Mouse (Mus musculus) intestine, embryonic 14.5 days (tissue): ENCODE measurements at regions not wholly inside any gene's neighbourhood (a gene's known extent, or its start where the extent isn't known, plus 50 kb on each side); places are given as distances from the start of the nearest gene placed in this dataset.

Experiments
- ATAC-seq: fragments of 200-750 bp; cut with Nextera tagmentation; replicated peaks from 2 replicates; pipeline ENCODE4 v1.8.0; 2017; ENCODE audit warnings: low read depth, moderate number of reproducible peaks, moderate TSS enrichment, moderate library complexity; ENCODE audit not compliant: low FRiP score, low TSS enrichment
- DNase-seq: peaks from one replicate; pipeline ENCODE4 v3.0.0-alpha.2; 2018; ENCODE audit warnings: low spot score
- H3K27ac ChIP-seq: fragments of 300-500 bp; sonication (generic); 2 replicates; pipeline ENCODE4 v1.5.1; 2014; ENCODE audit warnings: low read depth, mild to moderate bottlenecking, control low read depth
- H3K27me3 ChIP-seq: fragments of 300-500 bp; sonication (generic); replicated peaks from 2 replicates; pipeline ENCODE4 v1.6.1; 2014; ENCODE audit warnings: low read length, control low read depth; ENCODE audit not compliant: control insufficient read depth, insufficient read depth
- H3K36me3 ChIP-seq: fragments of 300-500 bp; sonication (generic); 2 replicates; pipeline ENCODE4 v1.6.1; 2014; ENCODE audit warnings: low read length, control low read depth; ENCODE audit not compliant: control insufficient read depth, insufficient read depth
- H3K4me1 ChIP-seq: fragments of 300-500 bp; sonication (generic); replicated peaks from 2 replicates; pipeline ENCODE4 v1.6.1; 2014; ENCODE audit warnings: low read length, control low read depth, mixed read lengths; ENCODE audit not compliant: control insufficient read depth, insufficient read depth
- H3K4me2 ChIP-seq: fragments of 300-500 bp; sonication (generic); 2 replicates; pipeline ENCODE4 v1.6.1; 2014; ENCODE audit warnings: low read length
- H3K4me3 ChIP-seq: fragments of 300-500 bp; sonication (generic); 2 replicates; pipeline ENCODE4 v1.5.1; 2014; ENCODE audit warnings: low read depth, low read length, control low read depth, mixed read lengths
- H3K9ac ChIP-seq: fragments of 300-500 bp; sonication (generic); 2 replicates; pipeline ENCODE4 v1.6.1; 2014; ENCODE audit warnings: mild to moderate bottlenecking, low read length
- H3K9me3 ChIP-seq: fragments of 300-500 bp; sonication (generic); 2 replicates; pipeline ENCODE4 v1.6.1; 2016; ENCODE audit warnings: low read length, control low read depth; ENCODE audit not compliant: control insufficient read depth
- WGBS: fragments of 180-500 bp; shearing (Covaris S2); extraction: QIAGEN DNeasy Blood & Tissue Kit; methylation state at CpG from one replicate; pipeline ENCODE4 v1.1.7; 2014; 5-methylcytosine and 5-hydroxymethylcytosine counted together

GRCm38 (mm10) chr16:42808864-42809263 lies 66.8 kb upstream of the Zbtb20 start:
- H3K27ac ChIP-seq: no peak overlapping the region
- H3K9me3 ChIP-seq: no peaks in the 10 kb centered on the region
- no peaks in the 10 kb centered on the region for H3K36me3 ChIP-seq
- 58% methylated on average over 6 of the region's 6 CpGs for WGBS
- DNase-seq (no peak), ATAC-seq (no peak)
- H3K4me1 ChIP-seq: no peaks in the 10 kb centered on the region
- H3K4me3 ChIP-seq: no peak overlapping the region
- H3K4me2 ChIP-seq: no peak overlapping the region
- no peaks in the 10 kb centered on the region for H3K27me3 ChIP-seq
- H3K9ac ChIP-seq: no peak overlapping the region

GRCm38 (mm10) chr16:42807536-42807935 lies 68.1 kb upstream of the Zbtb20 start:
- Histone ChIP-seq H3K27ac (no peak overlapping the region), H3K4me2 (no peak overlapping the region), H3K27me3 (no peaks in the 10 kb centered on the region), H3K9me3 (no peaks in the 10 kb centered on the region), H3K4me3 (no peak overlapping the region), H3K9ac (no peak overlapping the region), H3K4me1 (no peaks in the 10 kb centered on the region), H3K36me3 (no peaks in the 10 kb centered on the region)
- DNase-seq (no peak), ATAC-seq (no peak)
- 68% methylated on average over 2 of the region's 2 CpGs for WGBS

DNA sequence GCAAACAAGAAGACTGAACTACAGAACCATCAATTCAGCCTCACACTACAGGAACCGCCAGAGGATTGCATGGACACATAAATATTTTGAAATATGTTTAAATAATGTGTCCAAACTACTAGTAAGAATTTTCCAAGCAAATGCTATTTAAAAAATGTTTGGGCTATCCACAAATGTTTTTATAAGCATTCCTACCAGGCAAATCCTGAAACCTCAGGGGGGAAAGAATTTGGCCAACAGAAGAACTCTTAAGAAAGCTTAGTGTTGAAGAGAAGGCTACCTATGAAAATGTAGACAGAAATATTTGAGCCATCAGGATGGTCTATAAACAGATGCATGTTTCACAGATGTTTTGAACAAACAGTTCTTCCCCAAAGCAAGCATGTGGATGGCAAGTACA lies 72.1 kb upstream of the Zbtb20 start:
- Histone ChIP-seq H3K4me3 (no peak overlapping the region), H3K36me3 (no peaks in the 10 kb centered on the region), H3K27ac (no peak overlapping the region), H3K4me2 (no peak overlapping the region), H3K9ac (no peak overlapping the region), H3K27me3 (no peaks in the 10 kb centered on the region), H3K4me1 (no peaks in the 10 kb centered on the region), H3K9me3 (0 out of 2 replicates have a peak, but pooled peaks cover 5% of the 10 kb centered on the region)
- ATAC-seq (no peak), DNase-seq (no peak)
- WGBS: 22% methylated on average over 1 of the region's 1 CpGs

DNA sequence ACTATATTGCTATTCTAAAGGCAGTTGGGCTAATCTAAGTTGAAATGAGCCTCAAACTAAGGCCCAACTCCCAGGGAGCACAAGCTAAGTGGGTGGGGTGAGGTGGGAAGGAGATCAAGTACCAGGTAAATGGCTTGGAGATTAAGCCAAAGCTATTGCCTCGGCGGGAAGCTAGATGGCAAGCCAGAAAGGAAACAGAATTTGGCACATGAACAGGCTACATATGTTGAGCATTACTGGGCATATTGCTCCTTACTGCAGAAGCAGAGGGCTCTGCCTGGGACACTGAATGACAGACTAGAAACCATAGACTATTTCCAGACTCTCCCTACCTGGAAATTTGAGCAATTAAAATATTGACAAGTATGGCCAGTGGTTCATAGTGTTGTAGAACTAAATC lies 83.1 kb upstream of the Zbtb20 start:
- Histone ChIP-seq H3K9ac (no peak overlapping the region), H3K36me3 (no peaks in the 10 kb centered on the region)
- ATAC-seq: no peak

GRCm38 (mm10) chr16:42784712-42785111 lies 91.0 kb upstream of the Zbtb20 start:
- no peak overlapping the region for H3K4me3 ChIP-seq
- no peaks in the 10 kb centered on the region for H3K9me3 ChIP-seq
- no peak for DNase-seq
- no peaks in the 10 kb centered on the region for H3K27me3 ChIP-seq
- no peak overlapping the region for H3K9ac ChIP-seq
- H3K4me2 ChIP-seq: no peak overlapping the region
- H3K4me1 ChIP-seq: peaks cover 16% of the 10 kb centered on the region
- no peaks in the 10 kb centered on the region for H3K36me3 ChIP-seq
- H3K27ac ChIP-seq: no peak overlapping the region
- ATAC-seq: no peak
- 50% methylated on average over 4 of the region's 4 CpGs for WGBS

More for the DNA sequence above, 83.1 kb upstream of the Zbtb20 start:
- Histone ChIP-seq H3K27ac (no peak overlapping the region), H3K9me3 (no peaks in the 10 kb centered on the region), H3K4me1 (no peaks in the 10 kb centered on the region), H3K27me3 (no peaks in the 10 kb centered on the region), H3K4me3 (no peak overlapping the region), H3K4me2 (no peak overlapping the region)
- 77% methylated on average over 2 of the region's 2 CpGs for WGBS
- DNase-seq: no peak

DNA sequence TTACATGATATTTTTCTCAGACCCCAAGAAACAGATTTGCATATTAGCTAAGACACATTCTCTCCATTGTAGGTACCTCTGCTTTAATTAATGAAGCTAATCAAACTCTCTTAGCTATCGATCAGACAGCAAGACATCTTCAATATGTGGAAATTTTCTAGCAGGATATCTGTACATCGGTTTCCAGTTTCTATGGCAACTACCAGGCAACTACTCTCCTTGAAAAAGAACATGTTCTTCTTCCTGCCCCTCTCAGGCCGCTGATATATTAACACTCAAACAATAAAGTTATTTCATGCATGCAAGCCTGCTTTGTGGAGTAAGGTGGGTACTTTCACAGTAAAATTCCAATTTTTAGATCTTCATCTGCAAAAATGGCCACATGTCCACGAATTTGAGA lies 91.7 kb upstream of the Zbtb20 start:
- Histone ChIP-seq H3K9me3 (no peaks in the 10 kb centered on the region), H3K4me3 (no peak overlapping the region), H3K27ac (no peak overlapping the region), H3K4me1 (peaks cover 16% of the 10 kb centered on the region), H3K36me3 (no peaks in the 10 kb centered on the region), H3K9ac (no peak overlapping the region), H3K4me2 (no peak overlapping the region), H3K27me3 (no peaks in the 10 kb centered on the region)
- WGBS: 63% methylated on average over 4 of the region's 4 CpGs
- DNase-seq (no peak), ATAC-seq (no peak)

DNA sequence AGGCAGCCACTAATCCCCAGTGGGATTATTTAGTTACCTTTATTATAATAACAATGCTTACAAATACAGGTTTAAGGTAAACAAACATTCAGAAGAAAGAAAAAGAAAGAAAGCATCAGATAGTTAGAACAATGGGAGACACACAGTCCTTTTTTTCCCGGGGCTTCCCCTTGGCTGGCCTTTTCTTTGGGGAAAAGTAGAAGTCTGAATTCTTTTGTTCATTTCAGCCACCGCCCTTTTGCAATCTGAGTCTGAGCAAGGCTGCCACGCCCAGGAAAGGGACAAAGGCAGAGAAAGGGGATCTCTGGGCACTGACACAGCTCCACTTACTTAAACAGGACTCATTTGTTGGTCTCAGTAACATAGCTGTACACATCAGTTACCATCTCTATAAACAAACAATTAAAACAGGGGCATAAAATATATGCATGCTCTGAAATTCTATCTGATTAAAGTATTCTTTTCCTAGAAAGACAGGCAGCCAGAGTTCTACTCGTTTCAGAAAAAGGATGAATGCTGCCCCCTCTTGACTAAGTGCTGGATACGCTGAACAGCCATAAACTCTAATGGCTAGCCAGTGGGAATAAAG lies 93.5 kb upstream of the Zbtb20 start:
- peaks cover 16% of the 10 kb centered on the region for H3K4me1 ChIP-seq
- ATAC-seq: peak; percentile 61
- WGBS: 10% methylated on average over 5 of the region's 5 CpGs
- H3K9me3 ChIP-seq: no peaks in the 10 kb centered on the region
- no peaks in the 10 kb centered on the region for H3K27me3 ChIP-seq
- no peaks in the 10 kb centered on the region for H3K36me3 ChIP-seq
- H3K4me3 ChIP-seq: no peak overlapping the region
- H3K4me2 ChIP-seq: no peak overlapping the region
- DNase-seq: peak; percentile 63
- H3K27ac ChIP-seq: peak overlapping the region; percentile 59
- H3K9ac ChIP-seq: no peak overlapping the region

DNA sequence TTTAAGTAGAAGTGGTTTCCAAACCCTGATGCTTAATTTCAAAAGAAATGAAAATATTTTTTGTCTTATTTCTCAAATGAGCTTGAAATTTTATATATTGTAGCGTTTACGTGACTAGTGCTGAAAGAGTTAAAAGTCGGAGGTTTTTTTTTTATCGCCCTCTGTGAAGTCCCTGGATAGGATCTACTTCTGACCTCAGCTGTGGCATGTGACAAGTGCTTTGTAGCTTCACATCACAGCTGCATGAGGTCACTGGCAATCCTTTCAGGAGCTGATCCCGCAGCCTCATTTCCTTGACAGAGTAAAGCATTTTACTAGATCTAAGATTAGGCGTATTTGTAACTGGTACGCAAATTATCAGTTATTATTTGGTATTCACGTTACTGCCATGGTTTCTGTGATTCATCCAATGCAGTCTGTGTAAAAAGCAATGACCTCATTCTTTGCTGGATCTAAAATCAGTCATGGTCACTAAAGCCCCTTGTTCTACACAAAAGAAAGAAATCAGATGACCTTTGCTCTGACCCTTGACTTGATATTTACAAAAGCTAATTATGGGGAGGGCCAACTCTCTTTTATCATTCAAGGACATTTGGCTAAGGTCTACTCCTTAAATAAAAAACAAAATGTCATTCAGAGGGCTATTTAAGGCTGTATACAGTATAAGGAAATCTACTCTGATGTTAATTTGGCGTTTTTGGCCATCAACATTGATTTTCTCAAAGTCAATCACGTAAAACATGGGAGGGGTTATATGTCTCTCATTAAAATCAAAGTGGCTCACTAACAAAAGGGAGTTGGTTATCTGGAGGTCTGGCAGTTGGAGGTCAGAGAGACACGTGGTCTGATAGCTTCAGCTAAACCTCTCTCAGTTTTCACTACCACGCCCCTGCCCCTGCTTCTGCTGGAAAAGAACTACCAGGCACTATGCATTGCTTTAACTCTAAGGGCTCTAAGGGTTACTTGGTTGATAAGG lies 94.3 kb upstream of the Zbtb20 start:
- Histone ChIP-seq H3K4me2 (peak overlapping the region; percentile 4; the same call in 1 of the 2 replicates), H3K9me3 (no peaks in the 10 kb centered on the region), H3K27ac (peak overlapping the region; percentile 59), H3K9ac (no peak overlapping the region), H3K36me3 (no peaks in the 10 kb centered on the region), H3K27me3 (no peaks in the 10 kb centered on the region), H3K4me1 (peaks cover 16% of the 10 kb centered on the region), H3K4me3 (no peak overlapping the region)
- 12% methylated on average over 12 of the region's 12 CpGs for WGBS
- DNase-seq: no peak
- ATAC-seq: peak; percentile 84
